Mouse (Mus musculus) heart, adult 9 months (tissue): ENCODE measurements around the gene Olfr119.
"Not testable (repeated sequence)": the region's sequence is repeated elsewhere in the genome, so short reads cannot be mapped to it uniquely, and the experiment has no call there.

ENCODE experiments used
- DNase-seq, 2 experiments: peaks; one replicate each; pipeline ENCODE4 v3.0.0; 2022; ENCODE audit warnings: low spot score in 2 of 2

The Olfr119 gene

GRCm38 (mm10) chr17:37696264-37696663 is at the start of gene Olfr119:
Olfr119 (plus strand) TSS chr17:37696564.
- DNase-seq, result not testable (repeated sequence)

GRCm38 (mm10) chr17:37663682-37664081 is 32.7 kb upstream of the Olfr119 start, which contains the start of gene Olfr117:
Olfr117 (minus strand) TSS chr17:37663782.
- DNase-seq, result no peak

- no peak for DNase-seq
These were observed 29.7 kb upstream of the Olfr119 start, which contains the start of gene Olfr118 for GRCm38 (mm10) chr17:37666688-37667087. Olfr118 (plus strand) TSS chr17:37666988.

- DNase-seq, result no peak
These were observed 25.1 kb downstream of the Olfr119 start, which contains the start of gene Olfr120 for GRCm38 (mm10) chr17:37721508-37721907. Olfr120 (plus strand) TSS chr17:37721808.

GRCm38 (mm10) chr17:37738070-37738469 is 41.7 kb downstream of the Olfr119 start:
- DNase-seq, result no peak
